17 mouse cellular contexts compared by ENCODE assay signal in the genomic region with DNA sequence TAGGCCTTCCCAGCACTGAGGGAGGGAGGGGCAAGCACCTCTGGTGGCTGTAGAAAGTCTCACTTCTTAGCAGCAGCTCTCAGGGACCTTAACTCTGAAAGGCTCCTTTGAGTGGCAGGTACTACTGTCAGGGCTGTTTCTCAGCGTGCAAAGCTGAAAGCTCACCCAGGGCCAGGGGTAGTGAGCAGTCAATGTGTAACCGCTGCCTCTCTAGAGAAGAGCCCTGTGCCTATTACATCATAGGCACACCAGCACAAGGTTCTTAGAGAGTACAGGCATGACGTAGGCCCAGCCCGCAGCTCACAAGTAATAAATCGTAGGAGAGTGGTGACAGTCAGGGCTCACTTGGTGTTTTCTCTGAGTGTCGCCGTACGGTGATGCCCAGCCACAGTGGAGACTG.
DNase-seq lines count a peak whose midpoint lies in the region; ATAC-seq and TF ChIP-seq lines count a peak whose summit lies in the region.
"Had no signal": no experiment of that assay in that cellular context is flagged by ENCODE, and none has a peak within 500 bp of the region (broad histone marks: within the 10 kb centered on the region; RNA-seq: fewer than 3 reads in every experiment).

No protein-coding gene starts in this region.

- H3K4me1 ChIP-seq in kidney, adult 2 months (ENCODE audit: control insufficient read depth, insufficient read depth, low read length) = peaks cover 3% of the 10 kb centered on the region
- no peaks in the 10 kb centered on the region for H3K4me1 ChIP-seq in kidney, embryonic 16.5 days (ENCODE audit: insufficient read depth, low read length)
- H3K4me1 ChIP-seq in midbrain, embryonic 11.5 days (ENCODE audit: control insufficient read depth, insufficient read depth, low read length) = no peaks in the 10 kb centered on the region
- H3K4me1 ChIP-seq in midbrain, embryonic 10.5 days = no peaks in the 10 kb centered on the region
- H3K4me1 ChIP-seq: forebrain, embryonic 15.5 days had no signal

- H3K4me3 ChIP-seq in kidney, adult 2 months (ENCODE audit: insufficient read depth, low read depth, low read length) = no peak overlapping the region
- no peak overlapping the region for H3K4me3 ChIP-seq in kidney, embryonic 16.5 days (ENCODE audit: low read length)
- no peak overlapping the region for H3K4me3 ChIP-seq in midbrain, embryonic 11.5 days (ENCODE audit: low read depth, low read length)
- no peak overlapping the region for H3K4me3 ChIP-seq in midbrain, embryonic 10.5 days
- H3K4me3 ChIP-seq: embryonic facial prominence, embryonic 12.5 days; forebrain, embryonic 15.5 days; hindbrain, embryonic 10.5 days had no signal

- no peak for TF ChIP-seq CTCF in kidney, adult 2 months (conservative IDR thresholded peaks at IDR 0.05; ENCODE audit: insufficient read depth, insufficient read length, low read depth, low read length)

- DNase-seq in kidney, adult 2 months = peak; percentile 42
- DNase-seq in kidney, postnatal 14 days = no peak
- no peak for DNase-seq in kidney, postnatal 10 days
- peak; percentile 19 for DNase-seq in midbrain, embryonic 11.5 days (ENCODE audit: low spot score, missing footprints)
- DNase-seq in midbrain, embryonic 10.5 days (ENCODE audit: low spot score) = no peak
- DNase-seq in naive thymus-derived CD4-positive, alpha-beta T cell, adult 2 months (ENCODE audit: low read depth) = peak; percentile 10
- no peak for DNase-seq in gastrocnemius, postnatal 14 days
- DNase-seq: adrenal gland, postnatal 14 days; cerebellum, adult 11-12 months; cerebellum, adult 9-10 months; cerebellum, postnatal 25 days; heart, adult 18-20 months had no signal

- H3K27me3 ChIP-seq in kidney, adult 2 months (replicated peaks; ENCODE audit: control insufficient read depth, insufficient read depth, low read length) = no peaks in the 10 kb centered on the region
- no peaks in the 10 kb centered on the region for H3K27me3 ChIP-seq in kidney, embryonic 16.5 days (ENCODE audit: insufficient read depth, low read length)
- H3K27me3 ChIP-seq in midbrain, embryonic 11.5 days (ENCODE audit: control insufficient read depth, insufficient read depth, low read length) = no peaks in the 10 kb centered on the region
- peaks cover 2% of the 10 kb centered on the region; the same call in 1 of the 2 replicates for H3K27me3 ChIP-seq in midbrain, embryonic 10.5 days (ENCODE audit: low read depth, poor library complexity, severe bottlenecking)
- H3K27me3 ChIP-seq: embryonic facial prominence, embryonic 12.5 days had no signal

- intact Hi-C loops in gastrocnemius, postnatal 14 days (cut with DNase I; ENCODE audit: low total_unique reads) = no loop called here

- H3K9ac ChIP-seq in kidney, embryonic 16.5 days (replicated peaks; ENCODE audit: low read length) = no peak overlapping the region
- no peak overlapping the region for H3K9ac ChIP-seq in midbrain, embryonic 11.5 days (ENCODE audit: low read length)
- H3K9ac ChIP-seq: embryonic facial prominence, embryonic 12.5 days; forebrain, embryonic 15.5 days had no signal

- TF ChIP-seq POLR2A in kidney, adult 2 months (IDR thresholded peaks at IDR 0.05; ENCODE audit: low read depth, low read length) = no peak

- H3K9me3 ChIP-seq in kidney, embryonic 16.5 days (ENCODE audit: low read length) = peaks cover 6% of the 10 kb centered on the region; the same call in 1 of the 2 replicates
- H3K9me3 ChIP-seq in midbrain, embryonic 11.5 days (ENCODE audit: control insufficient read depth, low read length) = no peaks in the 10 kb centered on the region
- 0 out of 2 replicates have a peak, but pooled peaks cover 3% of the 10 kb centered on the region for H3K9me3 ChIP-seq in midbrain, embryonic 10.5 days (replicated peaks)
- H3K9me3 ChIP-seq: embryonic facial prominence, embryonic 12.5 days; forebrain, embryonic 15.5 days; hindbrain, embryonic 10.5 days had no signal

- H3K27ac ChIP-seq in kidney, adult 2 months (ENCODE audit: insufficient read depth, low read depth, low read length) = no peak overlapping the region
- H3K27ac ChIP-seq in kidney, embryonic 16.5 days (ENCODE audit: low read length) = no peak overlapping the region
- no peak overlapping the region for H3K27ac ChIP-seq in midbrain, embryonic 11.5 days (ENCODE audit: low read depth, low read length)
- H3K27ac ChIP-seq in midbrain, embryonic 10.5 days (replicated peaks) = no peak overlapping the region
- H3K27ac ChIP-seq: embryonic facial prominence, embryonic 12.5 days; forebrain, embryonic 15.5 days; hindbrain, embryonic 10.5 days had no signal

- no peaks in the 10 kb centered on the region for H3K36me3 ChIP-seq in kidney, adult 2 months (ENCODE audit: control insufficient read depth, insufficient read depth, low read length)
- no peaks in the 10 kb centered on the region for H3K36me3 ChIP-seq in kidney, embryonic 16.5 days (ENCODE audit: insufficient read depth, low read length)
- H3K36me3 ChIP-seq in midbrain, embryonic 11.5 days (ENCODE audit: control insufficient read depth, insufficient read depth, low read length) = no peaks in the 10 kb centered on the region
- no peaks in the 10 kb centered on the region for H3K36me3 ChIP-seq in midbrain, embryonic 10.5 days
- H3K36me3 ChIP-seq: embryonic facial prominence, embryonic 12.5 days; forebrain, embryonic 15.5 days; hindbrain, embryonic 10.5 days had no signal

- 72% methylated on average over 8 of the region's 8 CpGs for WGBS in kidney, adult 2 months
- 64% methylated on average over 8 of the region's 8 CpGs for WGBS in kidney, embryonic 16.5 days
- 90% methylated on average over 8 of the region's 8 CpGs for WGBS in midbrain, embryonic 11.5 days
- 92% methylated on average over 8 of the region's 8 CpGs for WGBS in midbrain, embryonic 10.5 days

- no peak overlapping the region for H3K4me2 ChIP-seq in kidney, embryonic 16.5 days (replicated peaks; ENCODE audit: low read depth, low read length)
- H3K4me2 ChIP-seq in midbrain, embryonic 11.5 days = no peak overlapping the region
- H3K4me2 ChIP-seq: embryonic facial prominence, embryonic 12.5 days; forebrain, embryonic 15.5 days; heart, embryonic 11.5 days had no signal

- peak; percentile 74; the same call in 1 of the 2 replicates for ATAC-seq in kidney, embryonic 16.5 days (ENCODE audit: low FRiP score, low TSS enrichment)
- no peak for ATAC-seq in midbrain, embryonic 11.5 days (ENCODE audit: low FRiP score)
- ATAC-seq: forebrain, embryonic 15.5 days had no signal

Comparison
In these comparisons a context has a peak if more than half of its experiments do, and no peak if none do; other contexts are left out.
1. DNase-seq: peak in kidney, adult 2 months (single experiment), midbrain, embryonic 11.5 days (single experiment) and naive thymus-derived CD4-positive, alpha-beta T cell, adult 2 months (single experiment); none in kidney, postnatal 14 days (single experiment), kidney, postnatal 10 days (single experiment), midbrain, embryonic 10.5 days (single experiment) and gastrocnemius, postnatal 14 days (single experiment).